33 mouse cellular contexts compared by ENCODE assay signal in genomic region chr3:59131966-59132365, GRCm38 (mm10). TPM values are rescaled to one million over a fixed set of nuclear protein-coding genes. Genes with fewer than 3 reads are reported as not detected.
A peak's percentile ranks its signal among the peaks of the same experiment; 100 is the strongest.
DNase-seq lines count a peak whose midpoint lies in the region; ATAC-seq and TF ChIP-seq lines count a peak whose summit lies in the region.
"Had no signal": no experiment of that assay in that cellular context is flagged by ENCODE, and none has a peak within 500 bp of the region (broad histone marks: within the 10 kb centered on the region; RNA-seq: fewer than 3 reads in every experiment).

No protein-coding gene starts in this region.

- no peak for TF ChIP-seq CTCF in layer of hippocampus, adult 2 months (conservative IDR thresholded peaks at IDR 0.05)

- H3K9ac ChIP-seq in midbrain, embryonic 14.5 days (replicated peaks; ENCODE audit: low read length), result no peak overlapping the region
- H3K9ac ChIP-seq: embryonic facial prominence, embryonic 15.5 days; forebrain, embryonic 12.5 days; heart, embryonic 12.5 days; limb, embryonic 12.5 days; liver, embryonic 15.5 days; lung, embryonic 15.5 days had no signal

- no peaks in the 10 kb centered on the region for H3K36me3 ChIP-seq in splenic B cell, adult 2 months (ENCODE audit: control insufficient read depth, insufficient read depth, low read length, poor library complexity, severe bottlenecking)
- no peaks in the 10 kb centered on the region for H3K36me3 ChIP-seq in midbrain, embryonic 14.5 days (ENCODE audit: control insufficient read depth, insufficient read depth, low read length)
- H3K36me3 ChIP-seq: embryonic facial prominence, embryonic 10.5 days; embryonic facial prominence, embryonic 15.5 days; forebrain, embryonic 12.5 days; heart, embryonic 12.5 days; limb, embryonic 12.5 days; liver, embryonic 15.5 days; lung, embryonic 15.5 days had no signal

- WGBS in midbrain, embryonic 14.5 days, result 92% methylated on average over 4 of the region's 4 CpGs

- H3K4me3 ChIP-seq in layer of hippocampus, adult 2 months, result no peak overlapping the region
- no peak overlapping the region for H3K4me3 ChIP-seq in midbrain, embryonic 14.5 days (replicated peaks; ENCODE audit: low read depth, low read length)
- H3K4me3 ChIP-seq: embryonic facial prominence, embryonic 10.5 days; embryonic facial prominence, embryonic 15.5 days; forebrain, embryonic 12.5 days; heart, embryonic 12.5 days; limb, embryonic 12.5 days; liver, embryonic 15.5 days; lung, embryonic 15.5 days had no signal

- no peak overlapping the region for H3K4me2 ChIP-seq in midbrain, embryonic 14.5 days (ENCODE audit: low read length)
- H3K4me2 ChIP-seq: embryonic facial prominence, embryonic 15.5 days; forebrain, embryonic 12.5 days; heart, embryonic 12.5 days; limb, embryonic 12.5 days; liver, embryonic 15.5 days; lung, embryonic 15.5 days; midbrain, embryonic 11.5 days had no signal

- no peaks in the 10 kb centered on the region for H3K4me1 ChIP-seq in midbrain, embryonic 14.5 days (ENCODE audit: control insufficient read depth, insufficient read depth, low read length)
- H3K4me1 ChIP-seq: embryonic facial prominence, embryonic 10.5 days; forebrain, embryonic 12.5 days; limb, embryonic 12.5 days had no signal

- peak; percentile 67 for ATAC-seq in activated CD4-positive, CD25-positive, alpha-beta regulatory T cell, adult 4 months
- ATAC-seq in midbrain, embryonic 14.5 days (ENCODE audit: low FRiP score, low TSS enrichment), result no peak
- ATAC-seq: hindbrain, embryonic 16.5 days had no signal

- no peaks in the 10 kb centered on the region for H3K27me3 ChIP-seq in splenic B cell, adult 2 months (ENCODE audit: control insufficient read depth, insufficient read depth, low read length, poor library complexity, severe bottlenecking)
- H3K27me3 ChIP-seq in midbrain, embryonic 14.5 days (ENCODE audit: control insufficient read depth, insufficient read depth, low read length), result no peaks in the 10 kb centered on the region
- H3K27me3 ChIP-seq: CH12.LX; embryonic facial prominence, embryonic 15.5 days; forebrain, embryonic 12.5 days; heart, embryonic 12.5 days; limb, embryonic 12.5 days; liver, embryonic 15.5 days; lung, embryonic 15.5 days had no signal

- no peak for DNase-seq in layer of hippocampus, adult 2 months (ENCODE audit: low spot score in 2 of 2)
- DNase-seq in layer of hippocampus, adult 11-12 months (ENCODE audit: low spot score), result no peak
- DNase-seq in induced T-regulatory cell, adult 2 months (ENCODE audit: low read depth), result peak; percentile 72
- DNase-seq in splenic B cell, adult 2 months (ENCODE audit: low read depth, low spot score), result peak; percentile 68
- DNase-seq in midbrain, embryonic 14.5 days, result no peak
- no peak for DNase-seq in kidney, adult 9 months
- no peak for DNase-seq in urinary bladder, postnatal 25 days (ENCODE audit: low spot score)
- DNase-seq: adrenal gland, postnatal 10 days; cerebellum, adult 11 months; cerebellum, postnatal 10 days; gastrocnemius, postnatal 14 days; heart, adult 18-20 months; kidney, adult 8-10 months; kidney, postnatal 10 days; right cerebral cortex, postnatal 14 days; spleen, adult 18-20 months; thymus, adult 18-20 months; thymus, postnatal 4 days had no signal

- H3K27ac ChIP-seq in layer of hippocampus, adult 2 months, result peak overlapping the region; percentile 67; the same call in 1 of the 2 replicates
- H3K27ac ChIP-seq in midbrain, embryonic 14.5 days (replicated peaks; ENCODE audit: low read depth, low read length), result no peak overlapping the region
- H3K27ac ChIP-seq: embryonic facial prominence, embryonic 10.5 days; embryonic facial prominence, embryonic 15.5 days; forebrain, embryonic 12.5 days; limb, embryonic 12.5 days; liver, embryonic 15.5 days had no signal

- H3K9me3 ChIP-seq in midbrain, embryonic 14.5 days (ENCODE audit: control insufficient read depth, low read length), result no peaks in the 10 kb centered on the region
- H3K9me3 ChIP-seq: embryonic facial prominence, embryonic 10.5 days; embryonic facial prominence, embryonic 15.5 days; forebrain, embryonic 12.5 days; heart, embryonic 12.5 days; limb, embryonic 12.5 days; liver, embryonic 15.5 days; lung, embryonic 15.5 days had no signal

RNA-seq across cellular contexts. Expression of gene P2ry14, which starts 21.5 kb away (rescaled TPM):
- total RNA-seq in layer of hippocampus, adult 2 months (2021), result 1 to 10 TPM; 1.8 to 3.5 TPM
- polyA plus RNA-seq in activated CD4-positive, CD25-positive, alpha-beta regulatory T cell, adult 4 months (2017; shearing (Covaris generic)), result 1 to 10 TPM; 5.0 to 5.1 TPM
- 2.9 and 4.1 TPM in 2 replicates for polyA plus RNA-seq in midbrain, embryonic 14.5 days (2014; fragmentation: Nextera tagmentation; extraction: Ambion mirVana)

RNA-seq across cellular contexts. Expression of gene Gpr171, which starts 30.3 kb away (rescaled TPM):
- not detected for total RNA-seq in layer of hippocampus, adult 2 months (2021)
- polyA plus RNA-seq in activated CD4-positive, CD25-positive, alpha-beta regulatory T cell, adult 4 months (2017; shearing (Covaris generic)), result 10 to 100 TPM; 58.4 to 74.6 TPM
- polyA plus RNA-seq in midbrain, embryonic 14.5 days (2014; fragmentation: Nextera tagmentation; extraction: Ambion mirVana), result 0.78 and 1.3 TPM in 2 replicates
- total RNA-seq: gastrocnemius, postnatal 14 days; layer of hippocampus, postnatal 10 days; left cerebral cortex, adult 18-20 months; left cerebral cortex, postnatal 14 days; midbrain, postnatal 0 days had no signal

Comparison
In these comparisons a context has a peak if more than half of its experiments do, and no peak if none do; other contexts are left out.
1. DNase-seq: peak in induced T-regulatory cell, adult 2 months (single experiment) and splenic B cell, adult 2 months (single experiment); none in layer of hippocampus, adult 2 months (0 of 2), layer of hippocampus, adult 11-12 months (single experiment), midbrain, embryonic 14.5 days (single experiment), kidney, adult 9 months (single experiment) and urinary bladder, postnatal 25 days (single experiment).
2. RNA of gene Gpr171, which starts 30.3 kb away (polyA plus RNA-seq): 58.4 to 74.6 TPM in activated CD4-positive, CD25-positive, alpha-beta regulatory T cell, adult 4 months; 0.78 to 1.3 TPM in midbrain, embryonic 14.5 days; every median in the first group is over 10 times any median in the second.